Comparison of ENCODE assay signal across 8 mouse cellular contexts in the genomic region with DNA sequence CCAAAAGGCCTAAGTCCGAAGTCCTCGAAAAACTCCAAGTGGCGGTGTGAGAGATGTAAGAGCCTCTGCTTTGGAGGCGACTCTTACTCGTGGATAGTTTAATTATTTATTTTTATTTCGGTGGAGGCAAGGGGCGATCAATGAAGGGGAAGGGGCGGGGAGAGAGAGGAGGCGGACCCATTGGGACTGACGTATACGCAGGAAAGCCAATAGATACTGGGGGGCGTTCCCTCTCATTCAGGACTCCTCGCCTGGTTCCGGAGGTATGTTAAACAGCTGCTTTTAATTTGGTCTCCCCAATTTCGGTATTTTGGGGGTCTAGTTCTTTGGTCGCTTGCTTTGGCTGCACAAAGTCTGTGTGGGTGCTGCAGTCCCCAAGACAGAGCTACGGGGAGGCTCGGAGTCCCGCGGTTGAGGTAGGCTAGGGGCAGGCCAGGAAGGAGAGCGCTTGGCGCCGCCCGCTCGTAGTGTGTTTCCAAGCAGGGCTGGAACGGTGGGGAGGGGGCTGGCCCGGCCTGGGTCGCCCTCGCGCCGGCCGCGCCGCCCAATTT. TPM values are rescaled to one million over a fixed set of nuclear protein-coding genes. Genes with fewer than 3 reads are reported as not detected.
DNase-seq lines count a peak whose midpoint lies in the region; ATAC-seq and TF ChIP-seq lines count a peak whose summit lies in the region.

A gene (plus strand): TSS at position 240 of the 551 bp plus-strand sequence.

- no peak for ATAC-seq in embryonic facial prominence, embryonic 15.5 days (ENCODE audit: insufficient number of reproducible peaks, low FRiP score, low TSS enrichment, low read depth)
- no peak for ATAC-seq in kidney, embryonic 14.5 days (ENCODE audit: low FRiP score, low TSS enrichment)
- no peak for ATAC-seq in limb, embryonic 14.5 days (ENCODE audit: low FRiP score, low read depth)
- ATAC-seq in midbrain, embryonic 16.5 days, result no peak

- peak within 1 kb of the TSS; percentile 100 for H3K27ac ChIP-seq in embryonic facial prominence, embryonic 15.5 days (replicated peaks)
- H3K27ac ChIP-seq in heart, embryonic 10.5 days, result peak within 1 kb of the TSS; percentile 96
- H3K27ac ChIP-seq in kidney, embryonic 14.5 days (ENCODE audit: low read depth, low read length), result peak within 1 kb of the TSS; percentile 99
- H3K27ac ChIP-seq in limb, embryonic 14.5 days (replicated peaks; ENCODE audit: low read depth, low read length), result peak within 1 kb of the TSS; percentile 96
- H3K27ac ChIP-seq in midbrain, embryonic 16.5 days (ENCODE audit: low read length), result peak within 1 kb of the TSS; percentile 93

- 0 out of 2 replicates have a peak, but pooled peaks have one; percentile 4 for TF ChIP-seq POLR2A in limb, embryonic 14.5 days (IDR thresholded peaks at IDR 0.05; ENCODE audit: borderline replicate concordance, extremely low read depth, insufficient read depth, insufficient read length)

- no peaks in the 10 kb centered on the region for H3K27me3 ChIP-seq in embryonic facial prominence, embryonic 15.5 days
- no peaks in the 10 kb centered on the region for H3K27me3 ChIP-seq in heart, embryonic 10.5 days (ENCODE audit: insufficient read depth, poor library complexity, severe bottlenecking)
- no peaks in the 10 kb centered on the region for H3K27me3 ChIP-seq in kidney, embryonic 14.5 days (ENCODE audit: control insufficient read depth, insufficient read depth, low read length)
- no peaks in the 10 kb centered on the region for H3K27me3 ChIP-seq in limb, embryonic 14.5 days (ENCODE audit: control insufficient read depth, insufficient read depth, low read length)
- H3K27me3 ChIP-seq in midbrain, embryonic 16.5 days (ENCODE audit: control insufficient read depth, insufficient read depth, low read depth, low read length), result no peaks in the 10 kb centered on the region

- WGBS in embryonic facial prominence, embryonic 15.5 days, result under 1% methylated on average over 33 of the region's 34 CpGs
- under 1% methylated on average over 34 of the region's 34 CpGs for WGBS in heart, embryonic 10.5 days
- WGBS in kidney, embryonic 14.5 days, result under 1% methylated on average over 34 of the region's 34 CpGs
- WGBS in limb, embryonic 14.5 days, result under 1% methylated on average over 34 of the region's 34 CpGs
- 0% methylated on average over 34 of the region's 34 CpGs for WGBS in midbrain, embryonic 16.5 days

- H3K36me3 ChIP-seq in embryonic facial prominence, embryonic 15.5 days, result no peaks in the 10 kb centered on the region
- H3K36me3 ChIP-seq in heart, embryonic 10.5 days, result no peaks in the 10 kb centered on the region
- no peaks in the 10 kb centered on the region; the same call in 1 of the 2 replicates for H3K36me3 ChIP-seq in kidney, embryonic 14.5 days (ENCODE audit: control insufficient read depth, insufficient read depth, low read length)
- H3K36me3 ChIP-seq in limb, embryonic 14.5 days (ENCODE audit: control insufficient read depth, insufficient read depth, low read length), result peaks cover 10% of the 10 kb centered on the region
- no peaks in the 10 kb centered on the region for H3K36me3 ChIP-seq in midbrain, embryonic 16.5 days (ENCODE audit: control insufficient read depth, insufficient read depth, low read length)

- peak within 1 kb of the TSS; percentile 83 for H3K4me3 ChIP-seq in embryonic facial prominence, embryonic 15.5 days (replicated peaks)
- peak within 1 kb of the TSS; percentile 94 for H3K4me3 ChIP-seq in heart, embryonic 10.5 days
- peak within 1 kb of the TSS; percentile 81 for H3K4me3 ChIP-seq in kidney, embryonic 14.5 days (ENCODE audit: low read length)
- peak within 1 kb of the TSS; percentile 98 for H3K4me3 ChIP-seq in limb, embryonic 14.5 days (replicated peaks; ENCODE audit: low read length)
- peak within 1 kb of the TSS; percentile 77 for H3K4me3 ChIP-seq in midbrain, embryonic 16.5 days (ENCODE audit: low read depth, low read length)

- peak within 1 kb of the TSS; percentile 64 for H3K9ac ChIP-seq in embryonic facial prominence, embryonic 15.5 days
- H3K9ac ChIP-seq in kidney, embryonic 14.5 days (ENCODE audit: low read depth, low read length), result peak within 1 kb of the TSS; percentile 81
- H3K9ac ChIP-seq in limb, embryonic 14.5 days (ENCODE audit: low read depth, low read length, severe bottlenecking), result peak within 1 kb of the TSS; percentile 71
- H3K9ac ChIP-seq in midbrain, embryonic 16.5 days (ENCODE audit: low read depth, low read length), result peak within 1 kb of the TSS; percentile 73

- H3K4me1 ChIP-seq in embryonic facial prominence, embryonic 15.5 days, result peaks cover 25% of the 10 kb centered on the region
- H3K4me1 ChIP-seq in heart, embryonic 10.5 days, result peaks cover 21% of the 10 kb centered on the region
- H3K4me1 ChIP-seq in kidney, embryonic 14.5 days (ENCODE audit: control insufficient read depth, insufficient read depth, low read length), result peaks cover 8% of the 10 kb centered on the region; the same call in 1 of the 2 replicates
- peaks cover 19% of the 10 kb centered on the region for H3K4me1 ChIP-seq in limb, embryonic 14.5 days (ENCODE audit: control insufficient read depth, insufficient read depth, low read length)
- peaks cover 17% of the 10 kb centered on the region for H3K4me1 ChIP-seq in midbrain, embryonic 16.5 days (ENCODE audit: control insufficient read depth, insufficient read depth, low read length)

- no peaks in the 10 kb centered on the region for H3K9me3 ChIP-seq in embryonic facial prominence, embryonic 15.5 days (replicated peaks)
- H3K9me3 ChIP-seq in heart, embryonic 10.5 days, result no peaks in the 10 kb centered on the region
- H3K9me3 ChIP-seq in kidney, embryonic 14.5 days (ENCODE audit: control insufficient read depth, low read length), result no peaks in the 10 kb centered on the region
- no peaks in the 10 kb centered on the region for H3K9me3 ChIP-seq in limb, embryonic 14.5 days (ENCODE audit: control insufficient read depth, low read length)
- H3K9me3 ChIP-seq in midbrain, embryonic 16.5 days (replicated peaks; ENCODE audit: control insufficient read depth, low read length, poor library complexity, severe bottlenecking), result no peaks in the 10 kb centered on the region

- DNase-seq in 416B (ENCODE audit: low read depth), result peak; percentile 88
- DNase-seq in adrenal gland, postnatal 25 days, result peak; percentile 57
- peak; percentile 91 for DNase-seq in heart, embryonic 10.5 days (ENCODE audit: low spot score)
- peak; percentile 93 for DNase-seq in limb, embryonic 14.5 days (ENCODE audit: low spot score)
- peak; percentile 72 to 80 for DNase-seq in spleen, postnatal 10 days (ENCODE audit: low spot score in 2 of 2)

- H3K4me2 ChIP-seq in embryonic facial prominence, embryonic 15.5 days (replicated peaks), result peak within 1 kb of the TSS; percentile 69
- peak within 1 kb of the TSS; percentile 57 for H3K4me2 ChIP-seq in kidney, embryonic 14.5 days (replicated peaks; ENCODE audit: low read depth, low read length)
- H3K4me2 ChIP-seq in limb, embryonic 14.5 days (replicated peaks; ENCODE audit: low read depth, low read length, severe bottlenecking), result peak within 1 kb of the TSS; percentile 79
- peak within 1 kb of the TSS; percentile 91 for H3K4me2 ChIP-seq in midbrain, embryonic 16.5 days (ENCODE audit: low read length)

RNA-seq across cellular contexts. Expression of the gene that starts here (rescaled TPM):
- total RNA-seq in adrenal gland, postnatal 25 days (2021), result 59.6 and 73.2 TPM in 2 replicates
- polyA plus RNA-seq in embryonic facial prominence, embryonic 15.5 days (2015; fragmentation: Nextera tagmentation; extraction: Ambion mirVana), result 28.0 and 32.8 TPM in 2 replicates
- polyA plus RNA-seq in heart, embryonic 10.5 days (2016; fragmentation: Nextera tagmentation; extraction: Ambion mirVana), result 36.2 and 38.1 TPM in 2 replicates
- polyA plus RNA-seq in kidney, embryonic 14.5 days (2014; fragmentation: Nextera tagmentation; extraction: Ambion mirVana), result 28.9 and 53.2 TPM in 2 replicates
- polyA plus RNA-seq in limb, embryonic 14.5 days (2012; rRNA removed), result 77.0 and 121 TPM in 2 replicates
- 35.7 and 39.0 TPM in 2 replicates for polyA plus RNA-seq in limb, embryonic 14.5 days (2014; fragmentation: Nextera tagmentation; extraction: Ambion mirVana)
- polyA plus RNA-seq in midbrain, embryonic 16.5 days (2015; fragmentation: Nextera tagmentation; extraction: Ambion mirVana), result 21.8 and 22.1 TPM in 2 replicates
